Mouse (Mus musculus): Measurements from ENCODE around the gene Cacna1s.

- TF ChIP-seq POLR2A (IDR thresholded peaks at IDR 0.05; ENCODE audit: borderline replicate concordance, low read depth, low read length): no peak
- TF ChIP-seq CTCF (IDR thresholded peaks at IDR 0.05; ENCODE audit: low read depth, low read length): no peak
Observed at GRCm38 (mm10) chr1:136058594-136058993, 6.0 kb downstream of the Cacna1s start.
